Mouse (Mus musculus) naive thymus-derived CD4-positive, alpha-beta T cell, adult 5 months (primary cell): ENCODE measurements around the gene Anxa5. TPM values are rescaled to one million over a fixed set of nuclear protein-coding genes. Genes with fewer than 3 reads are reported as not detected.

ENCODE experiments used
- polyA plus RNA-seq: library from polyadenylated mRNA; unstranded; fragments of 100-300 nt; shearing (Covaris generic); gene quantifications from one replicate; pipeline ENCODE4 v1.2.1, GENCODE M21; 2017

Gene Anxa5
- 171 TPM for polyA plus RNA-seq

GRCm38 (mm10) chr3:36475532-36476087, at the start of gene Anxa5, which contains the start of gene 1810062G17Rik:
TSS of gene Anxa5 (minus strand) at chr3:36475894.
TSS of gene 1810062G17Rik (plus strand) at chr3:36475937.

GRCm38 (mm10) chr3:36521073-36522060, 45.7 kb upstream of the Anxa5 start, which contains the start of gene Gm11549:
TSS of gene Gm11549 (minus strand) at chr3:36521813.

Other genes starting within 250 kb of the Anxa5 start
- gene 1810062G17Rik, start within 50 bp of the Anxa5 start, polyA plus RNA-seq, result 0.91 TPM
- gene Gm11549, start 45.9 kb upstream of the Anxa5 start, polyA plus RNA-seq, result not detected
- 36.2 TPM for gene Exosc9, start 76.7 kb upstream of the Anxa5 start, polyA plus RNA-seq
- gene Ccna2, start 96.3 kb upstream of the Anxa5 start, polyA plus RNA-seq, result 0.39 TPM
- 0.14 TPM for gene Bbs7, start 137.6 kb upstream of the Anxa5 start, polyA plus RNA-seq
- gene Trpc3, start 214.3 kb upstream of the Anxa5 start, polyA plus RNA-seq, result not detected